Mouse (Mus musculus) CH12.LX (cell line): ENCODE measurements around the gene Tcf7. TPM values are rescaled to one million over a fixed set of nuclear protein-coding genes. Genes with fewer than 3 reads are reported as not detected.

Experiments
- DNase-seq: peaks from one replicate; pipeline ENCODE4 v3.0.0-alpha.2; 2013; ENCODE audit errors: extremely low read depth
- H3K27ac ChIP-seq: 2 replicates; pipeline ENCODE4 v1.5.1; 2012; ENCODE audit warnings: low read depth, mild to moderate bottlenecking, control low read depth, moderate library complexity; ENCODE audit not compliant: insufficient read depth
- H3K27me3 ChIP-seq: replicated peaks from 2 replicates; pipeline ENCODE3; 2012; ENCODE audit warnings: inconsistent platforms
- H3K36me3 ChIP-seq, 2 experiments: replicated peaks in 1 of 2; 2 replicates each; pipeline versions ENCODE3 to v1.6.1; 2012; ENCODE audit warnings: inconsistent platforms in 1 of 2, low read length in 1 of 2, mild to moderate bottlenecking in 1 of 2, mixed read lengths in 1 of 2, moderate library complexity in 1 of 2; ENCODE audit not compliant: control insufficient read depth in 1 of 2, insufficient read depth in 1 of 2
- H3K4me1 ChIP-seq, 2 experiments: 2 replicates each; pipeline ENCODE4 v1.6.1; 2012; ENCODE audit warnings: inconsistent platforms in 1 of 2, moderate library complexity in 1 of 2; ENCODE audit not compliant: insufficient read depth in 2 of 2, control insufficient read depth in 1 of 2
- H3K4me2 ChIP-seq: 2 replicates; pipeline ENCODE4 v1.6.1; 2012; ENCODE audit warnings: low read depth, mild to moderate bottlenecking, control low read depth; ENCODE audit not compliant: poor library complexity, insufficient read depth, severe bottlenecking
- H3K4me3 ChIP-seq, 3 experiments: fragments of 150-350 bp in 1 of 3; sonication (generic) in 1 of 3; replicated peaks in 1 of 3; 2 replicates each; pipeline versions ENCODE3 to v1.5.1; 2011 to 2012; ENCODE audit warnings: low read depth in 2 of 3, low read length in 2 of 3, mild to moderate bottlenecking in 2 of 3, moderate library complexity in 2 of 3, control low read depth in 1 of 3, improper control_type of control experiment in 1 of 3, inconsistent platforms in 1 of 3, mixed read lengths in 1 of 3; ENCODE audit not compliant: poor library complexity in 1 of 3
- H3K79me2 ChIP-seq: replicated peaks from 2 replicates; pipeline ENCODE4 v1.6.1; 2012; ENCODE audit warnings: mild to moderate bottlenecking, moderate library complexity; ENCODE audit not compliant: control insufficient read depth, poor library complexity, insufficient read depth, severe bottlenecking; ENCODE audit errors: extremely low read depth
- H3K9ac ChIP-seq: 2 replicates; pipeline ENCODE4 v1.6.1; 2012; ENCODE audit warnings: low read depth, mild to moderate bottlenecking, control low read depth, moderate library complexity; ENCODE audit not compliant: insufficient read depth
- H3K9me3 ChIP-seq: replicated peaks from 2 replicates; pipeline ENCODE3; 2012; ENCODE audit warnings: low read length, inconsistent platforms, mixed read lengths
- CHD1 ChIP-seq: IDR thresholded peaks from 2 replicates; pipeline ENCODE4 v1.6.1; 2012; ENCODE audit warnings: low read depth, low read length, improper control_type of control experiment, inconsistent platforms
- CHD2 ChIP-seq: IDR thresholded peaks from 2 replicates; pipeline ENCODE4 v1.6.1; 2011; ENCODE audit warnings: low read length, improper control_type of control experiment
- ELF1 ChIP-seq: IDR thresholded peaks from 2 replicates; pipeline ENCODE4 v1.6.1; 2014; ENCODE audit warnings: low read depth, mild to moderate bottlenecking, inconsistent platforms, low read length, improper control_type of control experiment
- ETS1 ChIP-seq: conservative IDR thresholded peaks from 2 replicates; pipeline ENCODE4 v1.6.1; 2012; ENCODE audit warnings: low read depth, mild to moderate bottlenecking, inconsistent platforms, low read length, improper control_type of control experiment, moderate library complexity
- HCFC1 ChIP-seq: IDR thresholded peaks from 2 replicates; pipeline ENCODE4 v1.6.1; 2012; ENCODE audit warnings: low read depth, mild to moderate bottlenecking, inconsistent platforms, low read length, improper control_type of control experiment
- JUN ChIP-seq: IDR thresholded peaks from 2 replicates; pipeline ENCODE4 v1.6.1; 2011; ENCODE audit warnings: low read depth, mild to moderate bottlenecking, low read length, improper control_type of control experiment, moderate library complexity; ENCODE audit not compliant: insufficient read depth
- JUND ChIP-seq: conservative IDR thresholded peaks from 2 replicates; pipeline ENCODE4 v1.6.1; 2011; ENCODE audit warnings: low read depth, low read length, improper control_type of control experiment
- KAT2A ChIP-seq: IDR thresholded peaks from 2 replicates; pipeline ENCODE4 v1.6.1; 2012; ENCODE audit warnings: low read length, improper control_type of control experiment, inconsistent platforms; ENCODE audit not compliant: insufficient replicate concordance
- MEF2A ChIP-seq: IDR thresholded peaks from 2 replicates; pipeline ENCODE4 v1.6.1; 2014; ENCODE audit warnings: low read depth, mild to moderate bottlenecking, inconsistent platforms, low read length, improper control_type of control experiment, borderline replicate concordance
- NELFE ChIP-seq: IDR thresholded peaks from 2 replicates; pipeline ENCODE4 v1.6.1; 2011; ENCODE audit warnings: low read depth, low read length, improper control_type of control experiment
- POLR2AphosphoS2 ChIP-seq: IDR thresholded peaks from 2 replicates; pipeline ENCODE4 v1.6.1; 2011; ENCODE audit warnings: low read depth, low read length, improper control_type of control experiment
- TBP ChIP-seq: conservative IDR thresholded peaks from 2 replicates; pipeline ENCODE4 v1.6.1; 2011; ENCODE audit warnings: low read depth, low read length, improper control_type of control experiment
- TCF12 ChIP-seq: IDR thresholded peaks from 2 replicates; pipeline ENCODE4 v1.6.1; 2014; ENCODE audit warnings: low read depth, mild to moderate bottlenecking, inconsistent platforms, low read length, improper control_type of control experiment
- UBTF ChIP-seq: IDR thresholded peaks from 2 replicates; pipeline ENCODE4 v1.6.1; 2012; ENCODE audit warnings: low read depth, mild to moderate bottlenecking, inconsistent platforms, low read length, improper control_type of control experiment, moderate library complexity
- USF1 ChIP-seq: IDR thresholded peaks from 2 replicates; pipeline ENCODE4 v1.6.1; 2014; ENCODE audit warnings: low read depth, mild to moderate bottlenecking, inconsistent platforms, low read length, improper control_type of control experiment
- dilution Hi-C: fragments of 300-500 bp; cut with MboI; formaldehyde crosslinking; loops from 2 replicates; pipeline ENCODE4 v1.14.3; 2020; ENCODE audit warnings: low sequenced_read_pairs; ENCODE audit not compliant: extremely low pct_unique_long_range_greater_than_20kb, extremely low pct_ligation_motif_present
- in situ Hi-C: fragments of 300-500 bp; cut with MboI; formaldehyde crosslinking; loops from 3 replicates; pipeline ENCODE4 v1.14.3; 2019; ENCODE audit warnings: low sequenced_read_pairs, low pct_ligation_motif_present, low pct_unique_long_range_greater_than_20kb, mixed read lengths
- polyA plus RNA-seq: library from polyadenylated mRNA; unstranded; fragments of >175 nt; gene quantifications from 2 replicates; pipeline ENCODE4 v1.2.1, GENCODE M21; 2012; ENCODE audit warnings: low read depth; ENCODE audit not compliant: insufficient read length
- total RNA-seq, 2 experiments: library from RNA; depleted of rRNA; stranded (reverse); fragments of 300-350 nt in 1 of 2; fragments of >200 nt in 1 of 2; gene quantifications; 2 replicates each; pipeline ENCODE4 v1.2.3; 2012 to 2014

Gene Tcf7
- total and polyA plus RNA-seq, 3 experiments, result 0.55 to 5.5 (median 0.85) TPM

GRCm38 (mm10) chr11:52272619-52273018 lies 10.2 kb downstream of the Tcf7 start:
- in situ Hi-C loops (no loop called here), dilution Hi-C loops (no loop called here)
- H3K4me1 ChIP-seq, result peaks cover 27 to 49% of the 10 kb centered on the region in 2 experiments
- no peaks in the 10 kb centered on the region for H3K9me3 ChIP-seq
- H3K4me2 ChIP-seq, result no peak overlapping the region
- no peak overlapping the region for H3K9ac ChIP-seq
- H3K36me3 ChIP-seq, result peaks cover 0 to 2% of the 10 kb centered on the region in 2 experiments
- DNase-seq, result no peak
- peak; percentile 67; the same call in 1 of the 2 replicates for TF ChIP-seq MEF2A
- no peak for TF ChIP-seq JUND
- peak; percentile 21; the same call in 1 of the 2 replicates for TF ChIP-seq ETS1
- no peak for TF ChIP-seq KAT2A
- no peak for TF ChIP-seq NELFE
- TF ChIP-seq POLR2AphosphoS2, result no peak
- no peak for TF ChIP-seq TCF12
- TF ChIP-seq UBTF, result no peak
- TF ChIP-seq CHD1, result no peak
- no peak for TF ChIP-seq CHD2
- TF ChIP-seq, all 38 proteins: peak for 2
- Histone ChIP-seq H3K27me3 (no peaks in the 10 kb centered on the region), H3K79me2 (no peaks in the 10 kb centered on the region), H3K4me3 (no peak overlapping the region), H3K27ac (no peak overlapping the region)

GRCm38 (mm10) chr11:52271765-52272495 lies 10.9 kb downstream of the Tcf7 start:
- peaks cover 0 to 2% of the 10 kb centered on the region in 2 experiments for H3K36me3 ChIP-seq
- H3K4me3 ChIP-seq, result no peak overlapping the region
- H3K27me3 ChIP-seq, result no peaks in the 10 kb centered on the region
- H3K27ac ChIP-seq, result no peak overlapping the region
- TF ChIP-seq UBTF (no peak), ELF1 (no peak), TBP (no peak), JUN (no peak), USF1 (no peak), HCFC1 (no peak)
- H3K9me3 ChIP-seq, result no peaks in the 10 kb centered on the region
- dilution Hi-C loops, result no loop called here
- in situ Hi-C loops, result no loop called here
- no peak overlapping the region for H3K4me2 ChIP-seq
- no peak overlapping the region for H3K9ac ChIP-seq
- DNase-seq, result no peak
- no peaks in the 10 kb centered on the region for H3K79me2 ChIP-seq
- peaks cover 27 to 55% of the 10 kb centered on the region in 2 experiments for H3K4me1 ChIP-seq
